Mouse (Mus musculus) heart, embryonic 11.5 days (tissue): ENCODE measurements at regions not wholly inside any gene's neighbourhood (a gene's known extent, or its start where the extent isn't known, plus 50 kb on each side); places are given as distances from the start of the nearest gene placed in this dataset.

Experiments
- ATAC-seq: fragments of 200-750 bp; cut with Nextera tagmentation; replicated peaks from 2 replicates; pipeline ENCODE4 v1.8.0; 2017; ENCODE audit warnings: moderate library complexity; ENCODE audit not compliant: insufficient number of reproducible peaks, low FRiP score, low TSS enrichment
- H3K27ac ChIP-seq: fragments of 300-500 bp; sonication (generic); 2 replicates; pipeline ENCODE4 v1.5.1; 2014; ENCODE audit warnings: mild to moderate bottlenecking, low read depth, low read length
- H3K27me3 ChIP-seq: fragments of 300-500 bp; sonication (generic); 2 replicates; pipeline ENCODE4 v1.6.1; 2014; ENCODE audit warnings: mild to moderate bottlenecking, low read length, mixed read lengths; ENCODE audit not compliant: control insufficient read depth, insufficient read depth
- H3K36me3 ChIP-seq: fragments of 300-500 bp; sonication (generic); 2 replicates; pipeline ENCODE4 v1.6.1; 2014; ENCODE audit warnings: mild to moderate bottlenecking, low read length, moderate library complexity, mixed read lengths; ENCODE audit not compliant: control insufficient read depth, insufficient read depth
- H3K4me1 ChIP-seq: fragments of 300-500 bp; sonication (generic); 2 replicates; pipeline ENCODE4 v1.6.1; 2014; ENCODE audit warnings: low read length; ENCODE audit not compliant: control insufficient read depth, insufficient read depth
- H3K4me2 ChIP-seq: fragments of 300-500 bp; sonication (generic); 2 replicates; pipeline ENCODE4 v1.6.1; 2014; ENCODE audit warnings: mild to moderate bottlenecking, moderate library complexity
- H3K4me3 ChIP-seq: fragments of 300-500 bp; sonication (generic); 2 replicates; pipeline ENCODE4 v1.5.1; 2014; ENCODE audit warnings: low read depth, low read length
- H3K9ac ChIP-seq: fragments of 300-500 bp; sonication (generic); 2 replicates; pipeline ENCODE4 v1.6.1; 2014; ENCODE audit warnings: mild to moderate bottlenecking, low read depth, low read length, moderate library complexity
- H3K9me3 ChIP-seq: fragments of 300-500 bp; sonication (generic); replicated peaks from 2 replicates; pipeline ENCODE4 v1.6.1; 2016; ENCODE audit warnings: low read length; ENCODE audit not compliant: control insufficient read depth
- WGBS: fragments of 180-500 bp; shearing (Covaris S2); extraction: QIAGEN DNeasy Blood & Tissue Kit; methylation state at CpG from one replicate; pipeline ENCODE4 v1.1.7; 2014; ENCODE audit not compliant: insufficient replicate concordance; 5-methylcytosine and 5-hydroxymethylcytosine counted together

- Histone ChIP-seq H3K4me3 (no peak overlapping the region), H3K27me3 (no peaks in the 10 kb centered on the region), H3K4me2 (no peak overlapping the region), H3K27ac (no peak overlapping the region), H3K4me1 (0 out of 2 replicates have a peak, but pooled peaks cover 3% of the 10 kb centered on the region), H3K9ac (no peak overlapping the region), H3K36me3 (no peaks in the 10 kb centered on the region), H3K9me3 (no peaks in the 10 kb centered on the region)
- 35% methylated on average over 12 of the region's 12 CpGs for WGBS
- ATAC-seq: no peak
Observed at GRCm38 (mm10) chr7:137714318-137714962, 277.0 kb downstream of the Glrx3 start.

GRCm38 (mm10) chr7:137715126-137715900 is 277.9 kb downstream of the Glrx3 start:
- H3K9me3 ChIP-seq: no peaks in the 10 kb centered on the region
- WGBS: 62% methylated on average over 6 of the region's 6 CpGs
- no peak overlapping the region for H3K27ac ChIP-seq
- no peak overlapping the region for H3K4me2 ChIP-seq
- H3K4me1 ChIP-seq: 0 out of 2 replicates have a peak, but pooled peaks cover 3% of the 10 kb centered on the region
- H3K4me3 ChIP-seq: no peak overlapping the region
- no peak overlapping the region for H3K9ac ChIP-seq
- H3K36me3 ChIP-seq: no peaks in the 10 kb centered on the region
- ATAC-seq: no peak
- H3K27me3 ChIP-seq: no peaks in the 10 kb centered on the region

- Histone ChIP-seq H3K27me3 (no peaks in the 10 kb centered on the region), H3K27ac (no peak overlapping the region), H3K36me3 (no peaks in the 10 kb centered on the region), H3K9ac (no peak overlapping the region), H3K9me3 (no peaks in the 10 kb centered on the region), H3K4me2 (no peak overlapping the region), H3K4me1 (no peaks in the 10 kb centered on the region), H3K4me3 (no peak overlapping the region)
- 67% methylated on average over 7 of the region's 7 CpGs for WGBS
- no peak for ATAC-seq
Observed at GRCm38 (mm10) chr7:137723361-137724040, 286.1 kb downstream of the Glrx3 start.

GRCm38 (mm10) chr7:137726031-137726430 is 288.6 kb downstream of the Glrx3 start:
- H3K9me3 ChIP-seq: no peaks in the 10 kb centered on the region
- H3K4me2 ChIP-seq: no peak overlapping the region
- H3K27ac ChIP-seq: no peak overlapping the region
- no peaks in the 10 kb centered on the region for H3K4me1 ChIP-seq
- no peak for ATAC-seq
- H3K27me3 ChIP-seq: no peaks in the 10 kb centered on the region
- 75% methylated on average over 7 of the region's 7 CpGs for WGBS
- no peak overlapping the region for H3K4me3 ChIP-seq
- no peak overlapping the region for H3K9ac ChIP-seq
- H3K36me3 ChIP-seq: no peaks in the 10 kb centered on the region

GRCm38 (mm10) chr7:137735873-137736527 is 298.6 kb downstream of the Glrx3 start:
- H3K36me3 ChIP-seq: no peaks in the 10 kb centered on the region
- no peak overlapping the region for H3K4me3 ChIP-seq
- WGBS: 80% methylated on average over 5 of the region's 5 CpGs
- no peak overlapping the region for H3K4me2 ChIP-seq
- no peak overlapping the region for H3K27ac ChIP-seq
- H3K9me3 ChIP-seq: no peaks in the 10 kb centered on the region
- H3K4me1 ChIP-seq: no peaks in the 10 kb centered on the region
- H3K27me3 ChIP-seq: no peaks in the 10 kb centered on the region
- H3K9ac ChIP-seq: no peak overlapping the region
- ATAC-seq: no peak

- H3K9me3 ChIP-seq: no peaks in the 10 kb centered on the region
- no peak overlapping the region for H3K9ac ChIP-seq
- H3K27ac ChIP-seq: no peak overlapping the region
- H3K4me3 ChIP-seq: no peak overlapping the region
- H3K4me2 ChIP-seq: no peak overlapping the region
- no peak for ATAC-seq
- no peaks in the 10 kb centered on the region for H3K36me3 ChIP-seq
- no peaks in the 10 kb centered on the region for H3K4me1 ChIP-seq
- 58% methylated on average over 3 of the region's 3 CpGs for WGBS
- no peaks in the 10 kb centered on the region for H3K27me3 ChIP-seq
Observed at GRCm38 (mm10) chr7:137741702-137742101, 304.3 kb downstream of the Glrx3 start.

- Histone ChIP-seq H3K27ac (no peak overlapping the region), H3K27me3 (no peaks in the 10 kb centered on the region), H3K36me3 (no peaks in the 10 kb centered on the region), H3K4me1 (no peaks in the 10 kb centered on the region), H3K9me3 (no peaks in the 10 kb centered on the region), H3K4me2 (no peak overlapping the region), H3K4me3 (no peak overlapping the region), H3K9ac (no peak overlapping the region)
- 19% methylated on average over 7 of the region's 7 CpGs for WGBS
- ATAC-seq: no peak
Observed at GRCm38 (mm10) chr7:137742297-137742751, 304.9 kb downstream of the Glrx3 start.

GRCm38 (mm10) chr7:137745575-137745974 is 308.2 kb downstream of the Glrx3 start:
- no peaks in the 10 kb centered on the region for H3K36me3 ChIP-seq
- H3K4me2 ChIP-seq: no peak overlapping the region
- no peak overlapping the region for H3K27ac ChIP-seq
- WGBS: 78% methylated on average over 1 of the region's 1 CpGs
- ATAC-seq: no peak
- no peak overlapping the region for H3K4me3 ChIP-seq
- H3K9ac ChIP-seq: no peak overlapping the region
- H3K9me3 ChIP-seq: no peaks in the 10 kb centered on the region
- no peaks in the 10 kb centered on the region for H3K4me1 ChIP-seq
- no peaks in the 10 kb centered on the region for H3K27me3 ChIP-seq
